Mouse (Mus musculus): ENCODE measurements around the gene Gpr183.

Gene Gpr183

DNA sequence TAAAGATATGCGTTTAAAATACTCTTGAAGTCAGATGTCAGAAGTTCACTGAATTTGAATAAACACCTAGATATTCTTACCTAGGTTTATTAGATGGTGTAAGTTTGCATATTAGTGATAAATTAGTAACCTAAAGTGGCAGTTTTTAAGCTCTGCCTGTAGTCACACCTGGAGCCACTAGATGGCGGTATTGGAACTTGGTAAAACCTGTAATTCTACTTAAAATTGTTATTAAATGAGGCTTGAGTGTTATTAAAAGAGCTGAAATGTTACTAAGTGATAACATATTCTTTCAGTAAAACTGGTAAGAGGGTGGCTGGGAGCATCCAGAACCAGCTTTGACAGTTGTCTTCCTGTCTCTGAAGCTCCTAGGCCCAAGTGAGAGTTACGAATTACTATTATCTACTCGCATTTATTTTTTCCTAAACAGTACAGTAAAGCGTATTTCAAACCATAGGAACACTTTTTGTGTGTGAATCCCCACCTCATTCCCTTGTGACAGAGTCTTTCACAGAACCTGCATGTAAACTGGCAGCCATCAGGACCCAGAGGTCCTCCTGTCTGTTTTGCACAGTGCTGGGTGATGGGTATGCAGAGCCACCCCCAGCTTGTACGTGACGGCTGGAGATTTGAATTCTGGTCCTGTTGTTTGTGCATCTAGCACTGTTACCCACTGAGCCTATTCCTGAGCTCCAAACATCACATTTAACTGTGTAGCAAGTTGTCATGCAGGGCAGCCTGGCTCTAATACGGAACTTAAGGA lies 36.4 kb downstream of the Gpr183 start:
- peak; percentile 56 for DNase-seq

DNA sequence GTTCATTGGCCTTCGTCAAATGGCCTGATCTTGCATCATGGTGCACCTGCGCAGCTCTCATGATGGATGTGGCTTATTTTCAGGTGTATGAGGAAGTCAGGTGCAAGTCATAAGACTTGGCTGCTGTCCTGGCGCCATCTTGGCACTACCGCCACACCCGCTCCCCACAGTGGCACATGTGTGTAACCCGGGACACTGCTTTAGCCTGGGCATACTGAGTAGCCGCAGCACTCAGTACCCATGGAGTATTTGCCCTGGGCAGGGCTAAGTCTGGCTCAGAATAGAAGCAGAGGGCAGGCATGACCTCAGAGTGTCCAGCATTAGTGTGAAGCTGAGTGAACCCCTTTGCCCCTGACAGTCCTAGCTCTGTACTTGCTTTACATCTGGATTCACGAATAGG lies 37.5 kb downstream of the Gpr183 start:
- DNase-seq, result no peak

GRCm38 (mm10) chr14:121926901-121927300 lies 38.1 kb downstream of the Gpr183 start:
- DNase-seq, result no peak

GRCm38 (mm10) chr14:121924876-121925275 lies 40.1 kb downstream of the Gpr183 start:
- no peak for DNase-seq

DNA sequence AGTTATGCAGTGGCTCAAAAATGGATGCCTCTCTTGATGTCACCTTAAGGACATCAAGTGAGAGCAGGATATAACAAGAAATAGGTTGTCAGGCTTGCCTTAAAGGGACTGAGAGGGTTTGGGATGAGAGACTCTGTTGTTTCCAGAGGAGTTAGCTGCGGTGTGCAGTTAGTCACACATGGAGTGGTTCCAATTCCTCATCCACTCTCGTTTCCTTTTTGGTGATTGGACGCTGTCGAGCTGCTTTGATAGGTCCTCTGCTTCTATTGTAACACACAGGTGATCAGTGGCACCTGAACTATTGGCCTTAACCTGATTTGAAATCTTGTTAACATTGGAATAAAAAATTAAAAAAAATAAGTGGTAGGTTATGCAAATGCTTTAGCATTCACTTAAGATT lies 42.3 kb downstream of the Gpr183 start:
- DNase-seq, result no peak

- DNase-seq, result no peak
Measured at GRCm38 (mm10) chr14:121922016-121922415, 43.0 kb downstream of the Gpr183 start.

DNA sequence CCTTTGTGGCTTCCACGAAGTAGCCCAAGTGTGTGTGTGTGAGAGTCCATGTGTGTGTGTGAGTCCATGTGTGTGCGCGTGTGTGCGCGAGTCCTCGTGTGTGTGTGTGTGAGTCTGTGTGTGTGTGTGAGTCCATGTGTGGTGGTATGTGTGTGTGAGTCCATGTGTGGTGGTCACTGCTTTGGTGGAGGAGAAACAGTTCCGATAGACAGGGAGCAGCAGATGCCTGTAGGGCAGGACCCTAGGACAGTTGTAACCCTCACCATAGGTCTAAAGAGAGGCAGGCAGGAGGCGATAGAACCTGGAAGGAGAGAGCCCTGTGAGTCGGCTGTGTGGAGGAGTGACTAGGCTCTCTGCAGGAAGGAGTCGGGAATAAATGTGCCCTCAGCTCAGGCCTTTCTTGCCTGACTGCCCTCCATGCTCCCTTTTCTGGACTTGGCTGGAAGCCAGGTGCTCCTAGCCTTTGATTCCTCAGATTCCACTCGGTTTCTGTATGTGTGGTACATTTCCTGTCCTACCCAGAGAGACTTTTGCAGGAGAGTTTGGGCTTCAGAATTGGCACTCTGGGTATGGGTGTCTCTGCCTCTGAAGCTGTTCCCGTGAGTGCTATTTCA lies 44.4 kb downstream of the Gpr183 start:
- no peak for DNase-seq

GRCm38 (mm10) chr14:121919752-121920151 lies 45.2 kb downstream of the Gpr183 start:
- no peak for DNase-seq

- DNase-seq, result no peak
Measured at GRCm38 (mm10) chr14:121918266-121918665, 46.7 kb downstream of the Gpr183 start.

GRCm38 (mm10) chr14:121916311-121917094 lies 48.5 kb downstream of the Gpr183 start:
- DNase-seq, result no peak

GRCm38 (mm10) chr14:121915621-121916020 lies 49.4 kb downstream of the Gpr183 start, which contains the start of gene Gpr18:
TSS of gene Gpr18 (minus strand) at chr14:121915781.
- no peak for DNase-seq

DNA sequence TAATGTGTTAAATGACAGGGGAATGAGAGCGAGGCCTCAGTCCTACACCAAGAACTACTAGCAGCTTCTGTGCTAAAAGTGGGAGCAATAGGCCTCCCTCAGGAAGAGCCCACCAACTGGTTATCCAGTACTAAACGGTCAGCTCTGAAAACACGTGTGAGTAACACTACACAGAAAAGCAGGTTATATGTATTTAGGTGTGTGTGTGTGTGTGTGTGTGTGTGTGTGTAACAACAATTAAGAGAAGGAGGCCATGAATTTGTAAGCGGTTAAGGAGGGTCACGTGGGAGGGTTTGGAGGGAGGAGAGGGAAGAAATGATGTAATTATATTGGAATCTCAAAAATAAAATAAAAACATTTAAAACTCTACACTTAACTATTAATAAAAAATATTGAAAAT lies 49.9 kb downstream of the Gpr183 start:
- DNase-seq, result no peak

GRCm38 (mm10) chr14:121912501-121912900 lies 52.5 kb downstream of the Gpr183 start:
- DNase-seq, result no peak

DNA sequence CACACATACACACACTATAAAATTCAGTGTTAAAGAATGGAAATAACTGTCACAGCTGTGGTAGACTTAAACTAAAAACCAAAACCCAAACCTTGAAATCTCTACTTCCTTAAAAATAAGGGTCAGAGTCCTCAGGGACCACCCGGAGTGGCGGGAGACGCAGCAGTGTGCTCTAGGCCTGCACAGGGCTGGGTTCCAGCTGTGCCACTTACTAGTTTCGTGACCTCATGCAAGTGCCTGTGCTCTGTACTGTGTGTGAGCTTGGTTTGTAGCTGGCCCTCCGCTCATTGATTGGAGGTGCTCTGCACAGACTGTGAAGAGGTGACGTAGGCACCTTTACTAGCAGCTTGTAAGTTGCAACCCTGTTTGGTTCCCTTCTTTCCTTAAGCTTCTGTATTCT lies 55.1 kb downstream of the Gpr183 start:
- DNase-seq, result no peak

DNA sequence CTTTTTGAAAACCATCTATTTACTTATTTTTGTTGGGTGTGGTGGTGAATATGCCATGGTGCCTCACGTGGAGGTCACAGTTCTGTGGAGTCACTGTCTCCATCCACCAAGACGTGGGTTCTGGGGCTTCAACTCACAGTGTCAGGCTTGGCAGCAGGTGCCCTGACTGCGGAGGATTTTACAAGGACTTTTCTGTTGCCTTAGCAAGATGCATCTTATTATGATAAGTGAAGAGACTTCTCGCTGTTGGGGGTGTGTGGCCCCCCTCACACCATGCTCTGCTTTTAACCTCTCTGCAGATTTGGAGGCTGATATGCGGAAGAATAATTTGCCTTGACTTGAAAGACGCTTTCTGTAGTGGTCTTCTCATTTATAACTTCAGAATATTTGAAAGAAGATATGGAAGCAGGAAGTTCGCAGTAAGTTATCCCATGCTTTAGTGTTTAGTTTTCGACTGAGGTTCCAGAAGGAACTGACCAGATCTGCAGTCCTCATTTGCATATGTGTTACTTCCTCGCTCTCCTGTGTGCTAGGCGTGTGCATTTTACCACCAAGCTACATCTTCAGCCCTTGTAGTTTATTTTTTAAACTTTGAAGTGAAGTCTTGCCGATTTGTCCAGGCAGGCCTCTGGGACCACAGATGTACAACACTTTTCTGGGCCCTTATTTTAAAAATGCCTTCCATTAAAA lies 57.9 kb downstream of the Gpr183 start:
- DNase-seq, result no peak

- DNase-seq, result no peak
Measured at GRCm38 (mm10) chr14:121906341-121906991, 58.5 kb downstream of the Gpr183 start.

DNA sequence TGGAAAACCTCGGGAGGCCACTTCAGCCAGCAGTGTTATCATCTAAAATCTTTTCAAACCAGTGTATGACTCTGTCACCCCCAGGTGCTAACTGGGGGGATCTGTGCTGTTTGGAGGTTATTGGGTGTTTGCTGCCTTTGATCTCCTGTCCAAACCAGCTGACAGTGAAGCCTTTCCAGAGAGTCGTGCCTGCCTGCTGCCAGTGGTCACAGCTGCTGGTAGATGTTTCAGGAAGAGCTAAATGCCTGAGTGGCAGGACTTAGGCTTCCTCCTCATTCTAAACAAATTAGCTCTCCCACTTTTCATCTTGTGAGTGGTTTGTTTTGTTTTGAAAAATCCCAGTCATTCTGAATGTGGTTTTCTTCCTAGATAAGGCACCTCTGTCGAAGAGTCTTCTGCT lies 60.2 kb downstream of the Gpr183 start:
- DNase-seq, result no peak

- DNase-seq, result no peak
Measured at GRCm38 (mm10) chr14:121903381-121903876, 61.6 kb downstream of the Gpr183 start.
